In genomic region chr4:149988301-149988700, GRCm38 (mm10) we compare ENCODE assay signal across 8 mouse cellular contexts. TPM values are rescaled to one million over a fixed set of nuclear protein-coding genes. Genes with fewer than 3 reads are reported as not detected.
A peak's percentile ranks its signal among the peaks of the same experiment; 100 is the strongest.
DNase-seq lines count a peak whose midpoint lies in the region; ATAC-seq and TF ChIP-seq lines count a peak whose summit lies in the region.

No protein-coding gene starts in this region.

- 71% methylated on average over 6 of the region's 6 CpGs for WGBS in heart, embryonic 10.5 days
- WGBS in hindbrain, embryonic 12.5 days = 78% methylated on average over 6 of the region's 6 CpGs
- 72% methylated on average over 6 of the region's 6 CpGs for WGBS in liver, postnatal 0 days (ENCODE audit: insufficient replicate concordance)

- H3K4me1 ChIP-seq in heart, embryonic 10.5 days = peaks cover 33% of the 10 kb centered on the region
- H3K4me1 ChIP-seq in bone marrow macrophage, adult 2 months (ENCODE audit: control insufficient read depth, insufficient read depth, low read length) = peaks cover 24% of the 10 kb centered on the region
- peaks cover 32% of the 10 kb centered on the region for H3K4me1 ChIP-seq in hindbrain, embryonic 12.5 days
- H3K4me1 ChIP-seq in liver, postnatal 0 days (ENCODE audit: insufficient read depth) = peaks cover 42% of the 10 kb centered on the region

- 0 out of 2 replicates have a peak overlapping the region, but pooled peaks have one; percentile 47 for H3K27ac ChIP-seq in heart, embryonic 10.5 days
- H3K27ac ChIP-seq in bone marrow macrophage, adult 2 months (ENCODE audit: insufficient read depth, low read depth, low read length) = no peak overlapping the region
- no peak overlapping the region; the same call in 1 of the 2 replicates for H3K27ac ChIP-seq in hindbrain, embryonic 12.5 days
- H3K27ac ChIP-seq in liver, postnatal 0 days (ENCODE audit: low read depth) = peak overlapping the region; percentile 86

- no peak for ATAC-seq in hindbrain, embryonic 12.5 days (ENCODE audit: low FRiP score)
- no peak for ATAC-seq in liver, postnatal 0 days
- ATAC-seq in activated CD4-positive, CD25-positive, alpha-beta regulatory T cell, adult 4 months = no peak

- H3K27me3 ChIP-seq in heart, embryonic 10.5 days (ENCODE audit: insufficient read depth, poor library complexity, severe bottlenecking) = peaks cover 43% of the 10 kb centered on the region
- H3K27me3 ChIP-seq in hindbrain, embryonic 12.5 days = peaks cover 15% of the 10 kb centered on the region; the same call in 1 of the 2 replicates
- H3K27me3 ChIP-seq in liver, postnatal 0 days (ENCODE audit: insufficient read depth, low read length) = no peaks in the 10 kb centered on the region

- intact Hi-C loops in heart, postnatal 25 days (cut with DNase I) = loop anchor here (10.0 kb wide), 1 partner anchor 334 kb away; no protein-coding TSS in a partner anchor

- TF ChIP-seq POLR2A in bone marrow macrophage, adult 2 months (IDR thresholded peaks at IDR 0.05; ENCODE audit: borderline replicate concordance, low read depth, low read length) = no peak

- peaks cover 5% of the 10 kb centered on the region; the same call in 1 of the 2 replicates for H3K36me3 ChIP-seq in heart, embryonic 10.5 days
- no peaks in the 10 kb centered on the region for H3K36me3 ChIP-seq in hindbrain, embryonic 12.5 days
- H3K36me3 ChIP-seq in liver, postnatal 0 days (replicated peaks; ENCODE audit: insufficient read depth, low read length) = peaks cover 38% of the 10 kb centered on the region

- peak overlapping the region; percentile 49 for H3K4me2 ChIP-seq in hindbrain, embryonic 12.5 days (replicated peaks)
- peak overlapping the region; percentile 58 for H3K4me2 ChIP-seq in liver, postnatal 0 days (ENCODE audit: low read depth, low read length)

- H3K4me3 ChIP-seq in heart, embryonic 10.5 days = peak overlapping the region; percentile 54
- H3K4me3 ChIP-seq in bone marrow macrophage, adult 2 months (ENCODE audit: insufficient read depth, low read length) = peak overlapping the region; percentile 54
- H3K4me3 ChIP-seq in hindbrain, embryonic 12.5 days = peak overlapping the region; percentile 17; the same call in 1 of the 2 replicates
- H3K4me3 ChIP-seq in liver, postnatal 0 days (ENCODE audit: low read depth, low read length) = no peak overlapping the region

- DNase-seq in heart, embryonic 10.5 days (ENCODE audit: low spot score) = no peak
- no peak for DNase-seq in heart, postnatal 25 days (ENCODE audit: low spot score)
- DNase-seq in liver, postnatal 0 days = no peak
- DNase-seq in urinary bladder, postnatal 10 days (ENCODE audit: low spot score) = no peak
- DNase-seq in right cerebral cortex, postnatal 10 days (ENCODE audit: low spot score in 2 of 2) = no peak

- no peaks in the 10 kb centered on the region for H3K9me3 ChIP-seq in heart, embryonic 10.5 days
- H3K9me3 ChIP-seq in hindbrain, embryonic 12.5 days (replicated peaks) = no peaks in the 10 kb centered on the region
- H3K9me3 ChIP-seq in liver, postnatal 0 days (ENCODE audit: low read length) = no peaks in the 10 kb centered on the region

- TF ChIP-seq CTCF in bone marrow macrophage, adult 2 months (IDR thresholded peaks at IDR 0.05; ENCODE audit: low read depth, low read length) = no peak
- no peak for TF ChIP-seq CTCF in liver, postnatal 0 days (IDR thresholded peaks at IDR 0.05; ENCODE audit: low read depth)

- peak overlapping the region; percentile 40; the same call in 1 of the 2 replicates for H3K9ac ChIP-seq in hindbrain, embryonic 12.5 days
- 0 out of 2 replicates have a peak overlapping the region, but pooled peaks have one; percentile 23 for H3K9ac ChIP-seq in liver, postnatal 0 days (replicated peaks)

- TF ChIP-seq EP300 in liver, postnatal 0 days (IDR thresholded peaks at IDR 0.05; ENCODE audit: low read depth) = no peak

RNA-seq across cellular contexts. Expression of gene H6pd, which starts 20.5 kb away (rescaled TPM):
- 5.8 and 9.0 TPM in 2 replicates for polyA plus RNA-seq in heart, embryonic 10.5 days (2016; fragmentation: Nextera tagmentation; extraction: Ambion mirVana)
- 10 to 100 TPM; 39.8 to 45.4 TPM for total RNA-seq in heart, postnatal 25 days (2021)
- polyA plus RNA-seq in bone marrow macrophage, adult 2 months (2012; ENCODE audit: insufficient read depth, insufficient read length, missing spikeins) = 35.4 and 41.1 TPM in 2 replicates
- polyA plus RNA-seq in hindbrain, embryonic 12.5 days (2016; fragmentation: Nextera tagmentation; extraction: Ambion mirVana) = 5.4 and 5.8 TPM in 2 replicates
- polyA plus RNA-seq in liver, postnatal 0 days (2015; fragmentation: Nextera tagmentation; extraction: Ambion mirVana) = 33.0 and 36.5 TPM in 2 replicates
- polyA plus RNA-seq in activated CD4-positive, CD25-positive, alpha-beta regulatory T cell, adult 4 months (2017; shearing (Covaris generic)) = 1 to 10 TPM; 5.3 to 5.4 TPM

RNA-seq across cellular contexts. Expression of gene Spsb1, which starts 33.5 kb away (rescaled TPM):
- polyA plus RNA-seq in heart, embryonic 10.5 days (2016; fragmentation: Nextera tagmentation; extraction: Ambion mirVana) = 3.9 and 9.2 TPM in 2 replicates
- 10 to 100 TPM; 32.6 to 36.7 TPM for total RNA-seq in heart, postnatal 25 days (2021)
- polyA plus RNA-seq in bone marrow macrophage, adult 2 months (2012; ENCODE audit: insufficient read depth, insufficient read length, missing spikeins) = 1.2 TPM in 1 of 2 replicates, not detected in the other
- polyA plus RNA-seq in hindbrain, embryonic 12.5 days (2016; fragmentation: Nextera tagmentation; extraction: Ambion mirVana) = 15.5 and 17.8 TPM in 2 replicates
- polyA plus RNA-seq in liver, postnatal 0 days (2015; fragmentation: Nextera tagmentation; extraction: Ambion mirVana) = 1.3 and 1.7 TPM in 2 replicates
- polyA plus RNA-seq in activated CD4-positive, CD25-positive, alpha-beta regulatory T cell, adult 4 months (2017; shearing (Covaris generic)) = 1 to 10 TPM; 4.0 to 6.3 TPM

Comparison
In these comparisons a context has a peak if more than half of its experiments do, and no peak if none do; other contexts are left out.
1. H3K27ac ChIP-seq: peak in heart, embryonic 10.5 days (single experiment) and liver, postnatal 0 days (single experiment); none in bone marrow macrophage, adult 2 months (single experiment) and hindbrain, embryonic 12.5 days (single experiment).